Mouse (Mus musculus): ENCODE data around the gene Efcab9. TPM values are rescaled to one million over a fixed set of nuclear protein-coding genes. Genes with fewer than 3 reads are reported as not detected.

Gene Efcab9
- polyA plus RNA-seq, 1 experiment from 2014 or later: not detected

- no peaks in the 10 kb centered on the region for H3K9me3 ChIP-seq (ENCODE audit: control insufficient read depth, low read length)
- no peak overlapping the region for H3K4me3 ChIP-seq (replicated peaks; ENCODE audit: low read length)
- H3K27me3 ChIP-seq (ENCODE audit: control insufficient read depth, insufficient read depth, low read length): no peaks in the 10 kb centered on the region
- no peak overlapping the region for H3K4me2 ChIP-seq (replicated peaks)
- peaks cover 22% of the 10 kb centered on the region for H3K4me1 ChIP-seq (replicated peaks; ENCODE audit: control insufficient read depth, insufficient read depth, low read length)
- no peak for ATAC-seq (ENCODE audit: low FRiP score)
- WGBS: 93% methylated on average over 4 of the region's 4 CpGs
- no peak overlapping the region for H3K9ac ChIP-seq
- DNase-seq (ENCODE audit: low spot score): no peak
- H3K36me3 ChIP-seq (replicated peaks; ENCODE audit: control insufficient read depth, insufficient read depth): no peaks in the 10 kb centered on the region
- no peak overlapping the region for H3K27ac ChIP-seq
Observed at GRCm38 (mm10) chr11:32551056-32551455, 19.2 kb upstream of the Efcab9 start.

- H3K4me2 ChIP-seq (replicated peaks): no peak overlapping the region
- no peak overlapping the region for H3K27ac ChIP-seq
- no peak for ATAC-seq (ENCODE audit: low FRiP score)
- DNase-seq (ENCODE audit: low spot score): no peak
- H3K27me3 ChIP-seq (ENCODE audit: control insufficient read depth, insufficient read depth, low read length): no peaks in the 10 kb centered on the region
- peaks cover 25% of the 10 kb centered on the region for H3K4me1 ChIP-seq (replicated peaks; ENCODE audit: control insufficient read depth, insufficient read depth, low read length)
- H3K9ac ChIP-seq: no peak overlapping the region
- no peaks in the 10 kb centered on the region for H3K9me3 ChIP-seq (ENCODE audit: control insufficient read depth, low read length)
- no peak overlapping the region for H3K4me3 ChIP-seq (replicated peaks; ENCODE audit: low read length)
- no peaks in the 10 kb centered on the region for H3K36me3 ChIP-seq (replicated peaks; ENCODE audit: control insufficient read depth, insufficient read depth)
- WGBS: 33% methylated on average over 4 of the region's 4 CpGs
Observed at GRCm38 (mm10) chr11:32550102-32550501, 18.2 kb upstream of the Efcab9 start.

GRCm38 (mm10) chr11:32549236-32549635 lies 17.4 kb upstream of the Efcab9 start:
- Histone ChIP-seq H3K4me1 (replicated peaks; ENCODE audit: control insufficient read depth, insufficient read depth, low read length) (peaks cover 25% of the 10 kb centered on the region), H3K36me3 (replicated peaks; ENCODE audit: control insufficient read depth, insufficient read depth) (no peaks in the 10 kb centered on the region), H3K27ac (no peak overlapping the region), H3K27me3 (ENCODE audit: control insufficient read depth, insufficient read depth, low read length) (no peaks in the 10 kb centered on the region), H3K4me3 (replicated peaks; ENCODE audit: low read length) (no peak overlapping the region), H3K9me3 (ENCODE audit: control insufficient read depth, low read length) (no peaks in the 10 kb centered on the region), H3K9ac (no peak overlapping the region), H3K4me2 (replicated peaks) (no peak overlapping the region)
- 48% methylated on average over 6 of the region's 6 CpGs for WGBS
- no peak for DNase-seq (ENCODE audit: low spot score)
- no peak for ATAC-seq (ENCODE audit: low FRiP score)

GRCm38 (mm10) chr11:32548240-32548639 lies 16.4 kb upstream of the Efcab9 start:
- peaks cover 24% of the 10 kb centered on the region for H3K4me1 ChIP-seq (replicated peaks; ENCODE audit: control insufficient read depth, insufficient read depth, low read length)
- no peaks in the 10 kb centered on the region for H3K36me3 ChIP-seq (replicated peaks; ENCODE audit: control insufficient read depth, insufficient read depth)
- DNase-seq (ENCODE audit: low spot score) (no peak), ATAC-seq (ENCODE audit: low FRiP score) (no peak)
- WGBS: 91% methylated on average over 4 of the region's 4 CpGs
- H3K27me3 ChIP-seq (ENCODE audit: control insufficient read depth, insufficient read depth, low read length): no peaks in the 10 kb centered on the region
- no peak overlapping the region for H3K4me3 ChIP-seq (replicated peaks; ENCODE audit: low read length)
- no peak overlapping the region for H3K4me2 ChIP-seq (replicated peaks)
- no peak overlapping the region for H3K9ac ChIP-seq
- H3K9me3 ChIP-seq (ENCODE audit: control insufficient read depth, low read length): no peaks in the 10 kb centered on the region
- no peak overlapping the region for H3K27ac ChIP-seq

GRCm38 (mm10) chr11:32547391-32547947 lies 15.6 kb upstream of the Efcab9 start:
- H3K4me2 ChIP-seq (replicated peaks): no peak overlapping the region
- WGBS: 73% methylated on average over 10 of the region's 10 CpGs
- no peak overlapping the region for H3K4me3 ChIP-seq (replicated peaks; ENCODE audit: low read length)
- H3K9me3 ChIP-seq (ENCODE audit: control insufficient read depth, low read length): no peaks in the 10 kb centered on the region
- H3K9ac ChIP-seq: no peak overlapping the region
- no peak for ATAC-seq (ENCODE audit: low FRiP score)
- no peak overlapping the region for H3K27ac ChIP-seq
- peaks cover 20% of the 10 kb centered on the region for H3K4me1 ChIP-seq (replicated peaks; ENCODE audit: control insufficient read depth, insufficient read depth, low read length)
- H3K27me3 ChIP-seq (ENCODE audit: control insufficient read depth, insufficient read depth, low read length): no peaks in the 10 kb centered on the region
- no peak for DNase-seq (ENCODE audit: low spot score)
- H3K36me3 ChIP-seq (replicated peaks; ENCODE audit: control insufficient read depth, insufficient read depth): no peaks in the 10 kb centered on the region

GRCm38 (mm10) chr11:32546483-32546882 lies 14.6 kb upstream of the Efcab9 start:
- Histone ChIP-seq H3K9ac (no peak overlapping the region), H3K4me3 (replicated peaks; ENCODE audit: low read length) (no peak overlapping the region), H3K36me3 (replicated peaks; ENCODE audit: control insufficient read depth, insufficient read depth) (no peaks in the 10 kb centered on the region), H3K27ac (no peak overlapping the region), H3K9me3 (ENCODE audit: control insufficient read depth, low read length) (no peaks in the 10 kb centered on the region), H3K4me2 (replicated peaks) (no peak overlapping the region), H3K4me1 (replicated peaks; ENCODE audit: control insufficient read depth, insufficient read depth, low read length) (peaks cover 11% of the 10 kb centered on the region; the same call in 1 of the 2 replicates), H3K27me3 (ENCODE audit: control insufficient read depth, insufficient read depth, low read length) (no peaks in the 10 kb centered on the region)
- WGBS: 79% methylated on average over 5 of the region's 5 CpGs
- no peak for DNase-seq (ENCODE audit: low spot score)
- no peak for ATAC-seq (ENCODE audit: low FRiP score)

GRCm38 (mm10) chr11:32545605-32546004 lies 13.7 kb upstream of the Efcab9 start:
- Histone ChIP-seq H3K4me2 (replicated peaks) (no peak overlapping the region), H3K4me3 (replicated peaks; ENCODE audit: low read length) (no peak overlapping the region), H3K4me1 (replicated peaks; ENCODE audit: control insufficient read depth, insufficient read depth, low read length) (peaks cover 11% of the 10 kb centered on the region; the same call in 1 of the 2 replicates), H3K27me3 (ENCODE audit: control insufficient read depth, insufficient read depth, low read length) (no peaks in the 10 kb centered on the region), H3K36me3 (replicated peaks; ENCODE audit: control insufficient read depth, insufficient read depth) (no peaks in the 10 kb centered on the region), H3K9me3 (ENCODE audit: control insufficient read depth, low read length) (no peaks in the 10 kb centered on the region), H3K27ac (no peak overlapping the region), H3K9ac (no peak overlapping the region)
- WGBS: 35% methylated on average over 12 of the region's 12 CpGs
- ATAC-seq (ENCODE audit: low FRiP score): no peak; the same call in 1 of the 2 replicates
- no peak for DNase-seq (ENCODE audit: low spot score)

GRCm38 (mm10) chr11:32544497-32544896 lies 12.6 kb upstream of the Efcab9 start:
- WGBS: 92% methylated on average over 5 of the region's 5 CpGs
- Histone ChIP-seq H3K4me2 (replicated peaks) (no peak overlapping the region), H3K4me3 (replicated peaks; ENCODE audit: low read length) (no peak overlapping the region), H3K9me3 (ENCODE audit: control insufficient read depth, low read length) (no peaks in the 10 kb centered on the region), H3K4me1 (replicated peaks; ENCODE audit: control insufficient read depth, insufficient read depth, low read length) (peaks cover 8% of the 10 kb centered on the region; the same call in 1 of the 2 replicates), H3K9ac (no peak overlapping the region), H3K27me3 (ENCODE audit: control insufficient read depth, insufficient read depth, low read length) (no peaks in the 10 kb centered on the region), H3K27ac (no peak overlapping the region), H3K36me3 (replicated peaks; ENCODE audit: control insufficient read depth, insufficient read depth) (no peaks in the 10 kb centered on the region)
- DNase-seq (ENCODE audit: low spot score) (no peak), ATAC-seq (ENCODE audit: low FRiP score) (no peak)

GRCm38 (mm10) chr11:32544041-32544440 lies 12.2 kb upstream of the Efcab9 start:
- WGBS: 83% methylated on average over 6 of the region's 6 CpGs

More at GRCm38 (mm10) chr11:32544041-32544440, 12.2 kb upstream of the Efcab9 start:
- Histone ChIP-seq H3K4me1 (replicated peaks; ENCODE audit: control insufficient read depth, insufficient read depth, low read length) (peaks cover 4% of the 10 kb centered on the region; the same call in 1 of the 2 replicates), H3K27me3 (ENCODE audit: control insufficient read depth, insufficient read depth, low read length) (no peaks in the 10 kb centered on the region), H3K4me2 (replicated peaks) (no peak overlapping the region), H3K27ac (no peak overlapping the region), H3K36me3 (replicated peaks; ENCODE audit: control insufficient read depth, insufficient read depth) (no peaks in the 10 kb centered on the region), H3K9me3 (ENCODE audit: control insufficient read depth, low read length) (no peaks in the 10 kb centered on the region), H3K4me3 (replicated peaks; ENCODE audit: low read length) (no peak overlapping the region), H3K9ac (no peak overlapping the region)
- no peak for ATAC-seq (ENCODE audit: low FRiP score)
- DNase-seq (ENCODE audit: low spot score): no peak

All from hindbrain, embryonic 14.5 days (tissue).